Mouse (Mus musculus) kidney, embryonic 14.5 days (tissue): ENCODE results near the gene Ubl4a. TPM values are rescaled to one million over a fixed set of nuclear protein-coding genes. Genes with fewer than 3 reads are reported as not detected.

Source experiments
- microRNA-seq: library from miRNA; unstranded; fragments of <30 nt; microRNA quantifications from one replicate; pipeline ENCODE4, GENCODE M21; 2016
- polyA plus RNA-seq: library from polyadenylated mRNA; unstranded; fragments of >200 nt; fragmentation: Nextera tagmentation; extraction: Ambion mirVana; gene quantifications from 2 replicates; pipeline ENCODE4 v1.2.1, GENCODE M21; 2014

Gene Ubl4a
- polyA plus RNA-seq, 1 experiment from 2014 or later, result 74.6 TPM

Small RNA genes within 50 kb of the gene (microRNA-seq; reads per million reads assigned to microRNA genes)
- not detected for gene Mir7092

Other genes starting within 250 kb of the Ubl4a start
- not detected in 2 replicates for gene Opn1mw, start 245.8 kb downstream of the Ubl4a start, polyA plus RNA-seq
- 8.4 and 12.7 TPM in 2 replicates for gene Mecp2, start 237.9 kb downstream of the Ubl4a start, polyA plus RNA-seq
- gene Tex28, start 205.4 kb downstream of the Ubl4a start, polyA plus RNA-seq, result not detected in 2 replicates
- not detected in 2 replicates for gene Tktl1, start 196.0 kb downstream of the Ubl4a start, polyA plus RNA-seq
- 199 and 315 TPM in 2 replicates for gene Flna, start 123.4 kb downstream of the Ubl4a start, polyA plus RNA-seq
- 28.1 and 81.5 TPM in 2 replicates for gene Emd, start 118.5 kb downstream of the Ubl4a start, polyA plus RNA-seq
- 941 and 1,115 TPM in 2 replicates for gene Rpl10, start 102.4 kb downstream of the Ubl4a start, polyA plus RNA-seq
- 58.5 and 64.3 TPM in 2 replicates for gene Taz, start 91.3 kb downstream of the Ubl4a start, polyA plus RNA-seq
- gene Dnase1l1, start 90.9 kb downstream of the Ubl4a start, polyA plus RNA-seq, result 10.6 and 10.8 TPM in 2 replicates
- gene Atp6ap1, start 76.1 kb downstream of the Ubl4a start, polyA plus RNA-seq, result 89.5 and 93.6 TPM in 2 replicates
- gene Gdi1, start 68.2 kb downstream of the Ubl4a start, polyA plus RNA-seq, result 90.3 and 143 TPM in 2 replicates
- 46.9 and 52.9 TPM in 2 replicates for gene Fam50a, start 60.2 kb downstream of the Ubl4a start, polyA plus RNA-seq
- 11.1 and 11.7 TPM in 2 replicates for gene Plxna3, start 44.2 kb downstream of the Ubl4a start, polyA plus RNA-seq
- 128 and 153 TPM in 2 replicates for gene Lage3, start 19.6 kb downstream of the Ubl4a start, polyA plus RNA-seq
- 16.2 and 23.5 TPM in 2 replicates for gene Slc10a3, start 131 bp upstream of the Ubl4a start, polyA plus RNA-seq
- 29.4 and 36.3 TPM in 2 replicates for gene Fam3a, start 20.1 kb upstream of the Ubl4a start, polyA plus RNA-seq
- 12.7 and 22.0 TPM in 2 replicates for gene Ikbkg, start 20.1 kb upstream of the Ubl4a start, polyA plus RNA-seq
- gene G6pdx, start 56.0 kb upstream of the Ubl4a start, polyA plus RNA-seq, result 41.4 and 49.6 TPM in 2 replicates
- not detected in 2 replicates for gene Gm6880, start 108.2 kb upstream of the Ubl4a start, polyA plus RNA-seq
- gene Olfr1326-ps1, start 201.7 kb upstream of the Ubl4a start, polyA plus RNA-seq, result not detected in 2 replicates
- not detected in 2 replicates for gene Olfr1325, start 219.5 kb upstream of the Ubl4a start, polyA plus RNA-seq